Mouse (Mus musculus) brain, embryonic 14.5 days (tissue): ENCODE data around the gene Zfp94.

Source experiments
- CTCF ChIP-seq: fragments of 200-500 bp; IDR thresholded peaks from 2 replicates; pipeline ENCODE4 v1.5.1; 2012; ENCODE audit warnings: inconsistent platforms, mild to moderate bottlenecking, moderate library complexity, borderline replicate concordance; ENCODE audit not compliant: insufficient read depth, insufficient read length; ENCODE audit errors: extremely low read depth
- POLR2A ChIP-seq: fragments of 200-500 bp; IDR thresholded peaks from 2 replicates; pipeline ENCODE4 v1.6.1; 2012; ENCODE audit warnings: mild to moderate bottlenecking, inconsistent platforms, borderline replicate concordance; ENCODE audit not compliant: poor library complexity, insufficient read depth, insufficient read length, severe bottlenecking; ENCODE audit errors: extremely low read depth

DNA sequence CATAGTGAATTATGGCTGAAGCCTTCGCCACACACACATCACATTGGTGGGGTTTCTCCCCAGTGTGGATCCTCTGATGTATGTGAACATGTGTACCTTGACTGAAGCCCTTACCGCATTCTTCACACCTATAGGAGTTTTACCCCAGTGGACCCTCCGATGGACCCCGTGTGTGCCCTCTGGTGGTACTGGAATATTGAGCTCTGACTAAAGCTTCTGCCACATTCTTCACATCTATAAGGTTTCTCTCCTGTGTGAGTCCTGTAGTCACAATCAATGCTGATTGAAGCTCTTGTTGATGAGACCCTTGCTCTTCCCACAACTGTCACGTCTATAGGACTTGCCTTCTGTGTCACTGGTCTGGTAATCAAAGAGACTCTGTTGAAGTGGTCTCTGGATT, 28.8 kb downstream of the Zfp94 start:
- no peak for TF ChIP-seq CTCF
- no peak for TF ChIP-seq POLR2A
